Mouse (Mus musculus) mouse embryonic stem cell (cell line): ENCODE results near the gene Grk1.

Source experiments
- in situ Hi-C, 2 experiments: fragments of 300-500 bp; cut with MboI; formaldehyde crosslinking; loops; 1 replicate in 1 of 2; 3 replicates in 1 of 2; pipeline ENCODE4 v1.14.3; 2019 to 2020; ENCODE audit warnings: low sequenced_read_pairs in 2 of 2, low pct_unique_long_range_greater_than_20kb in 1 of 2, mixed read lengths in 1 of 2; ENCODE audit not compliant: unreplicated experiment in 1 of 2

The Grk1 gene

GRCm38 (mm10) chr8:13415879-13416278 is 11.0 kb downstream of the Grk1 start:
- in situ Hi-C loops, result loop anchor here in 1 of 2 experiments (25.0 kb wide), 1 partner anchor 346 kb away; the partner anchor contains the start of gene Cdc16

DNA sequence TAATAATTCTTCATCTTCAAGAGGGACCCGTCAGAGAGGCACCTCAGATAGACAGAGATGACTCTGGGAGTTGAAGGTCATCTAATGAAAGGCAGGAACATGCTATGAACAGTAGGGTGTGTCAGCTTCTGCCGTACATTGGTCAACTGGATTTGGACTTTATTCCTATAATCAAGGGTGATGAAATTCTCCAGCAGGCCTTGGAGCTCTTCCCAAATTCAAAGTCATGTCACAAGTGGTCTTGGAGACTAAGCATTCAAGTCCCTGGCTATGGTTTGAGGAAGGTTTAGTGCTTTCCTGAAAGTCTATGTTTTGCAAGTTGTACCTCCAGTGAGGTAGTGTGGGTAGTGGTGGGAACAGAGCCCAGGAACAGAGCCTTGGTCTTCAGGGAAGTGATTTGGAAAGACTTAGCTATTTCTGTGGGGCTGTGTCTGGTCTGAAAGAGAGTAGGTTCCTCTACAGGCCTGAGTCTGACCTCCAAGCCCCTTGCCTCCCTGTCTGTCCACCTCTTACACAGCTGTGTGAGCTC is 14.3 kb downstream of the Grk1 start:
- in situ Hi-C loops, result loop anchor here in 1 of 2 experiments (25.0 kb wide), 1 partner anchor 343 kb away; the partner anchor contains the start of gene Cdc16

DNA sequence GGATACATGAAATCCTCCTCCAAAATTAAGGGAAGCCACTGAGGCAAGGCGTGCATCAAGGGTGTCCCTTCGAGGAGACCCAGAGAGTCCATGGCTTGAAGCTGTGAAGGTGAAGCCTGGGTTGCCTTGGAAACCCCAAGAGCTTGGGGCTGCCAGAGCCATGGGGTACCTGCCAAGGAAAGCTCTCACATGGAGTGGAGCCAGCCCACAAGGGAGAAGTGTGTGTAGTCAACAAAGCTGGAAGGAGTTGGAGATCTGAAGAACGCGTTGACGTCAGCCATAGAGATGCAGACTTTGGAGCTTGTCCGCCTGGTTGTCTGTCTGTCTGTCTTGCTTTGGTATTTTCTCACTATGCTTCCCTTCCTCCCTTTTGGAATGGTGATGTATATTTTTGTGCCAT is 16.1 kb downstream of the Grk1 start:
- in situ Hi-C loops, result loop anchor here in 1 of 2 experiments (25.0 kb wide), 1 partner anchor 341 kb away; the partner anchor contains the start of gene Cdc16

GRCm38 (mm10) chr8:13427351-13427750 is 22.5 kb downstream of the Grk1 start:
- in situ Hi-C loops, result no loop called here

GRCm38 (mm10) chr8:13428156-13428555 is 23.3 kb downstream of the Grk1 start:
- in situ Hi-C loops, result no loop called here

GRCm38 (mm10) chr8:13430412-13430811 is 25.5 kb downstream of the Grk1 start:
- in situ Hi-C loops, result no loop called here

- in situ Hi-C loops, result no loop called here
Observed at GRCm38 (mm10) chr8:13430866-13431265, 26.0 kb downstream of the Grk1 start.

GRCm38 (mm10) chr8:13433130-13433529 is 28.2 kb downstream of the Grk1 start:
- in situ Hi-C loops, result no loop called here

- in situ Hi-C loops, result no loop called here
Observed at GRCm38 (mm10) chr8:13434889-13435288, 30.0 kb downstream of the Grk1 start, which contains the start of gene Tmem255b. Gene Tmem255b (plus strand): TSS chr8:13435189.

GRCm38 (mm10) chr8:13436052-13436451 is 31.2 kb downstream of the Grk1 start:
- in situ Hi-C loops, result no loop called here

- in situ Hi-C loops, result no loop called here
Observed at GRCm38 (mm10) chr8:13437531-13437930, 32.6 kb downstream of the Grk1 start.

DNA sequence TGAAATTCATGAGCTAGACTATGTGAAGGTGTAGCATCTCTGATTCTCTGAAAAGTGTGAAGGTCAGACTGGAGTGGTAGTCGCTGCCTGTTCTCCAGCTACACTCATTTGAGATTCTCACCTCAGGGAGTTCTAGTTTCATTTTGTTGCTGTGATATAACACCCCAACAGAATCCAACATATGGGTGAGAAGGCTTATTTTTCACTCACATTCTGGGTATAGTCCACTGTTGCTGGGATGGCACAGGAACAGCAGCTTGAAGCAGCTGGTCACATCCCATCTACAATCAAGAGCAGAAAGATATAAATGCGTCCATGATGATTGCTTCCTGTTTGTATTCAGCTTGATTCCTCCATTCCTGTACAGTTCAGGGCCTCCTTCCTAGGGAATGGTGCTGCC is 37.3 kb downstream of the Grk1 start:
- in situ Hi-C loops, result no loop called here

DNA sequence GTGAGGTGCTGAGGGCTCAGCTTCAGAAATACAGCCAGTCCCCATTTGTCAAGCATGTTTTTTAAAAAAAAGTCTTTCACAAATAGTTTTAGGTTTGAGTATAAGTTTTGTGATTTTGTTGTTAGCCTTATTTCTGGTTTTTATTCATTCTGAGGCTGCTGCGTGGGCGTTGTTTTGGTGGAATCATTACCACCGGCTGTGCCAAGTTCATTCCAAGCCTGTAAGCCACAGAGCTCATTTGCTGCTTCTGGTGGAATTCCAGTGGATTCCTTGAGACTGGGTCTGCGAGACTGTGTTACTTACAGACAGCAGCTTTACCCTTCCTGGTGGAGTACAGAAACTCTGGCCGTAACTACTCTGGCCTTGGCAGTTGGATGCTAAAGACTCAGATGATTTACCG is 41.6 kb downstream of the Grk1 start:
- in situ Hi-C loops, result no loop called here

DNA sequence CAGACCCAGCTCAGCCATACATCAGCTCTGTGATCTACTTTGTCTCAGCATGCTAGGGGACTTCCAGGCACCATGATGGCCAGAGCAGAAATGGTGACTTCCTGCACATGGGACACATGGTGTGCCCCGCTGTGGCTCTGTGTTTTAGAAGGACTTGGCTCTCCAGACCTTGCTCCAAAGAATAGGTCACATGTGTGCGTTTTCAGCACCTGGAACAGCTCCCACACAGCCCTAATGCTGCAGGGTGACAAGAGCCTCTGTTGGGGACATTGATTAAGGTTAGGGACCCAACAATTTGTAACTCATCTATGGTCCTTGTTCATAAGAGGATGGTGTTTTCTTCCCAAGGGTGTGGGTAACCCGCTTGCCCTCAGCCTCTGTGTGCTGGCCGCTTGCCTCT is 43.3 kb downstream of the Grk1 start:
- in situ Hi-C loops, result no loop called here

GRCm38 (mm10) chr8:13451747-13452277 is 46.9 kb downstream of the Grk1 start:
- in situ Hi-C loops, result no loop called here

DNA sequence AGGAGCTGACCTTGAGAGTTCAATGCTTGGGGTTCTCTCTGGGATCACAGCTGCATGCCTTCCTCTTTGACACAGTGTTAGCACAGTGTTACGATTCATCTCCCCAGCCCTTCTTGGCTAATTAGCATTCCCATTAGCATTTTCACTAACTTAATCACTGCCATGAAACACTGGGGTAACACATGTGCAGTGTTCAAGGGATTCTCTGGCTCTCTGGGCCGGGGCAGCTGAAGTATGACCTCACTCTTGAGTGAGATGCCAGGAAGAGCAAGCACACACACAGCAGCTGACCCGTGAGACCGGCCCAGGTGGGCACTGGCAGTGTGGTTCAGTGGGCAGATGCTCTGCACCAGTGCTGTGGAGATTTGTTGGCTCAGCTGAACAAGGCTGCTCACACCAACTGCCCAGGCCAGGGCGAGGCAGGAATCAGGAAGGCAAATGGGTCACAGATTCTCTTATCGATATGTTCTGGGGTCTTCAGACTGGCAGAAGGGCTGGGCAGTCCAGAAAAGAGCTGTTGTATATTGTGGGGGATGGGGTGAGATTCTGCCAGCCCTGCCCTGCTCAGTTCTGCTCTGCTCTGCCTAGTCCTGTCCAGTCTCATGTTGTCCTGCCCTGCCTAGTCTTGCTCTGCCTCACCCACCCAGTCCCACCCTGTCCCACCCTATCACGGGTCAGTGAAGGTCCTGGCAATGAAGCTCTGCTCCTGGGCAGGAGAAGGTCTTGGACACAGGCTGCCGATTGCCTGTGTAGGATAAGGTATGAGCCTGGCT is 49.6 kb downstream of the Grk1 start:
- in situ Hi-C loops, result no loop called here

- in situ Hi-C loops, result no loop called here
Observed at GRCm38 (mm10) chr8:13455295-13455694, 50.4 kb downstream of the Grk1 start.

GRCm38 (mm10) chr8:13459431-13459830 is 54.5 kb downstream of the Grk1 start:
- in situ Hi-C loops, result no loop called here

DNA sequence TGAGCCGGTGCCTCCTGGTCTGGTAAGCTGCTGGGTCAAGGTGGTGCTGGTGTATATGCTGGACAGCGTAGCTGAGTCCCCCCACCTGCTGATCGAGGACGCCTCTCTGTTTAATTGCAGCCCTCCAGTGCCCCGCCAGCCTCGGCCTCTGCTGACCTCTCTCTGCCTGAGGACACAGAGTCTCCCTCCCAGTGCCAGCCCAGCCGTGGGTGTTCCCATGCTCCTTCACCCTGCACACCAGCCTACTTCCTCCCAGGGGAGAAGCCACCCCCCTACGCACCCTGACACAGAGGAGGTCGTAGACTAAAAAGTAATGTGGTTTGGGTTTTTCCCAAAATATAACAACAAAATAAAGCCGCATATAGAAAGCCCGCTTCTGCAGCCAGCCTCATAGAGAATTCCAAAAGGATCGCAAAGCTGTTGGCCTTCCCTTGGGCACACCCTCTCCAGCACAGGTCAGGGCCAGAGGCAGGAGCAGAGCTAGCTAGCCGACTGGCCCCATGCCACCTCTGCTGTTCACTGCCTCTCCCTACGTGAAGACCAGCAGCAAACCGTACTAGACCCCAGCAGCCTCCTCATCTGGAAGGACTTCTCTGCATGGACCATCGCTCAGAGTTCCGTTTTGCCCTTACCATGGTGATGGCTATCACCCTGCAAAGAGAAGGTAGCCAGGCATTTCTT is 56.3 kb downstream of the Grk1 start:
- in situ Hi-C loops, result no loop called here
